Mouse (Mus musculus): ENCODE results near the gene Aqp1. TPM values are rescaled to one million over a fixed set of nuclear protein-coding genes. Genes with fewer than 3 reads are reported as not detected.
A peak's percentile ranks its signal among the peaks of the same experiment; 100 is the strongest.

Aqp1 gene
- total RNA-seq (2021): 100 to 1,000 TPM; 252 TPM
- long read RNA-seq, experiment 1, transcript Aqp1-201 (4 exons, 2,627 nt): major isoform, 9 of 83 reads
- long read RNA-seq, experiment 1, partial matches to known transcripts: 74 of 83 reads
- long read RNA-seq, experiment 1, other reads (novel, unspliced or antisense): 0 of 83 reads
- long read RNA-seq, experiment 2, transcript Aqp1-201 (4 exons, 2,627 nt): major isoform, 20 of 97 reads
- long read RNA-seq, experiment 2, partial matches to known transcripts: 0 of 97 reads
- long read RNA-seq, experiment 2, other reads (novel, unspliced or antisense): 77 of 97 reads

DNA sequence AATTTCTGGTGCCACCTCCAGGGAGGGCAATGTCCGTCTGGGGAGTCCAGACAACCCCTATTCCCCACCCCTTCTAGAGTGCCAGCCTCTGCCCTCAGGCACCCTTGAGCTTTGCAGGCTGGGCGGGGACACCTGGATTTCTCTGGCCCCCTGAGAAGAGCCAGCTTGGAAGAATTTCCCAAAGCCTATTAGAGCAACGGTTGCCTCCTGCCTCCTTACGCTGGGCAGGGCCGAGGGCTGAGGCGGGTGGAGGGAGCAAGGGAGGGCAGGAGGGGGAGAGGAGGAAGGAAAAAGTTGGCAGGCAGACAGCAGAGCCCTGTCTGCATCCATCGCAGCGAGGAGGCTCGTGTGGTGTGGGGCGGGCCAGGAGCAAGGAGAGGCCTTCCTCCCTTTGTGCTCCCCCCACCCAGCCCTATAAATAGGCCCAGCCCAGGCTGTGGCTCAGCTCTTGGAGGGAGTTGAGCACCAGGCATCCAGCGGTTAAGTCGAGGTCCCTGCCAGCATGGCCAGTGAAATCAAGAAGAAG lies at the start of gene Aqp1:
Aqp1 (plus strand) TSS at position 444 of the 526 bp plus-strand sequence.
- intact Hi-C loops (cut with DNase I): no loop called here
- peak; percentile 51 to 56 for DNase-seq

DNA sequence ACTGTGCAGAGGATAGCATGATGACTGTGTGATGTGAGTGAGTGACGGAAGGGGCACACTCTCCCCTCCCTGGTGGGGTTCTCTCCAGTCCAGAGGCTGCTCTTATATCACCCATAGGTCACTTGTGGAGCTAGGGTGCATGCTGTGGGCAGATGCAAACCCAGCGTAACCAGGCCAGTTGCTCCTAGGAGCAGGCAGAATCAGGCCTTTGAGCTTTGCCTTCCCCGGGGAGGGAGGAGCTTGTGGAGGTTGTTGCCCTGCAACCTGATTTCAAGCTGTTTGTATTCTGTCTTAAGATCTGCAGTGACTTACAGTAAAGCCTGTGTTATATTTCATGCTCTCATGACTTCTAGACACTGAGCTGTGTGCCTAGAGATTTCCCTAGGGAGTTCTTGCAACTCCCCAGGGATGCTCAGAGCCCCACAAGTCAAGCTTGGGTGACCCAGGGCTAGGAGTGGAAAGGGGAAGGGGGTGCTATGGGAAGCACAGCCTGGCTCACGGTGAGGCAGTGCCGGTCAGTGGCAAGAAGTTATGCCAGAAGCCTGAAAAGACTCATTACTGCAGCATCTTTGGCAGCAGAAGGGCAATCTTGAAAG lies 48.1 kb upstream of the Aqp1 start:
- DNase-seq: no peak
- intact Hi-C loops (cut with DNase I): no loop called here

DNA sequence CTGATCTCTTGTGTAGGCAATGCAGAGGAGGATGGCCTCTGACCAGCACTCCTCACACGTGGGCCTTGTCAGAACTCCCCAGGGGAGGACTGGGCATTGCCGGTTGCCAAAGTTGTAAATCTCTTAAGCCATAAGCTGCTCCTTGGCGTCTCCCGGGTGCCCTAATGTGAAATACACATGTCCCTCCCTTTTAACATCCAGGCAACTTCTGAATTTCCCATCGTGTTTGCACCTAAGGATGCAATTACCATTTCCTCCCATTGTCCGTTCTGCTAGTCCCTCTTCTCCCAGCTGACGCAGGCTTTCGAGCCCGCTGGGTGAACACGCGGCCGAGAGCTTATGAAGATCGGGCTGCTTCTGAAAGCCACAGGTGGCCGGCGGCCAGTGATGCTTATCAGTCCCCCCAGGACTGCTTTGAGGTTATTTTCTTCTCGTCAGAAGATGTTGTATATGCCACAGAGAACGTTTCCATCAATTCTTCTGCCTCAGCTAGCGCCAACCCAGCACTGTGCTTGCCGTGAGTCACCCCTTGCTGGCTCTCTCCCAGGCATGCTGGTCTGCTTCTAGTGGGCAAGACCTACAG lies 41.6 kb upstream of the Aqp1 start:
- DNase-seq: peak; percentile 47 to 49
- intact Hi-C loops (cut with DNase I): no loop called here

DNA sequence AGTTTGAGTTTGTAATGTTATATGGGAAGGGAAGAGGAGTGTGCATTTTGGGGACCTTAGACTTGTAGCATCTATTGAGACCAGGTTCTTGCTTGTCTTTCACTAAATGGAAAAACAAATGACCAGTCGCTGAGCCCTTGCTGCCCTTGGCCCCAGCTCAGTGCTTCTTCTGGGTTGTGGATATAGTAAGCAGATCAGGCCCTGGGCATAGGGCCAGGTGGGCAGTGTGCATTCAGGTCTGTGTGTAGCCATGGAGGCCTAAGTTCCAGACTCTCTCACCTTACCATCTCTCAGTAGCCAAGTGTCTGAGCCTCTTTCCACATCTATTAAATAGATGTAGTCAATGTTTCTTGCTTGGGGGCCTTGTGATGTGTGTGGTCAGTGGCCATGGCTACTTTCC lies 40.9 kb upstream of the Aqp1 start:
- no peak for DNase-seq
- intact Hi-C loops (cut with DNase I): no loop called here

DNA sequence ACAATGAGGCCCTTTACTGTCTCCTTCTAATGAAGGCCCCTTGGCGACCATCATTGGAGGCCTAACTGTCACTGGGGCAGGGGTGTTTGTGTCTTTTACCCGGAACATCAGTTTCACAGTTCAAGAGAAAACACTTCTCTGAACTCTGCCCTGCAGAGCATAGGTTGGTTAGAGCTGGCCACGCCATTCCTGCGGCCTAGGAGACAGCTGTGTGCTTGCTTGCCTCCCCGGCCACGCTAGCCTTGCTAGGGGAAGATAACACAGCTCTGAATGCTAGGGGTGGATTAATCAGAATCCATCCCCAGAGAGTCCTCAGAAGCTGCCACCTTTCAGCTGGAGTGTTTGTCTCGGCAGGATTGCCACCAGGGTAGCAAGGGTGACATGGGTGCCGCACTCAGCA lies 36.8 kb upstream of the Aqp1 start:
- intact Hi-C loops (cut with DNase I): no loop called here
- no peak for DNase-seq

DNA sequence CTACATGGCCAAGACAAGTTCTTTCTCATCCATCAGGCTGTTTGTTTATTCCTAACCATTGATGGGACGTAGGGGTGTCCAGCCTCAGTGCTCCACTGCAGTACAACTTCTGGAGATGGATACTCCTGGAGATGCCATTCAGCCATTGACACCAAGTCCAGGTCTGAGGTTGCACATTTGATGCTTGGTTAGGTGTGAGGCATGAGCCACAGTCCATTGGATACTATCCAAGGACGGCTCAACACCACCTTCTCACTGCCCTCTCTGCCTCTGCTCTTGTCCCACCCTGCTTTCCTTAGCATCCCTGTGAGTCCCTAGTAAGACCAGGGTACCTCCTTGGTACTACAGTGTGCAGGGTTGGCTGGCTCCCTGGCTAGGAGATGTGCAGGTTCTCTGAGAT lies 36.3 kb upstream of the Aqp1 start:
- intact Hi-C loops (cut with DNase I): no loop called here
- no peak for DNase-seq

DNA sequence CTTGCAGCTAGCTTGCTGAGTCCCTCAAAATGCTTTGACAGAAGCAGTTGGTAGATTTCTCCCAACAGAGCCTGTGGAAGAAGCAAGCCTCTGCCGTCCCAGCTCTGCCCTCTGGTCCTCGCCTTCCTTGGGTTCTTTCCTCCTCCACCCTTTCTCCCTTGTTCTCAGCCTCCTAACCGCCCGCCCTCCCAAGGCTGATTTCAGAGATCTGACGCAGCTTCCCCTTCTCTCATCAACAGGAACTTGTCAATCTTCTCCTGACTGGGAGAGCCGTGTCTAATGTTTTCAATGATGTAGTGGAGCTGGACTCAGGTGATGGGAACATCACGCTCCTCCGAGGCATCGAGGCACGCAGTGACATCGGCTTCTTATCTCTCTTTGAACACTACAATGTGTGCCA lies 35.5 kb upstream of the Aqp1 start:
- DNase-seq: no peak
- intact Hi-C loops (cut with DNase I): no loop called here

DNA sequence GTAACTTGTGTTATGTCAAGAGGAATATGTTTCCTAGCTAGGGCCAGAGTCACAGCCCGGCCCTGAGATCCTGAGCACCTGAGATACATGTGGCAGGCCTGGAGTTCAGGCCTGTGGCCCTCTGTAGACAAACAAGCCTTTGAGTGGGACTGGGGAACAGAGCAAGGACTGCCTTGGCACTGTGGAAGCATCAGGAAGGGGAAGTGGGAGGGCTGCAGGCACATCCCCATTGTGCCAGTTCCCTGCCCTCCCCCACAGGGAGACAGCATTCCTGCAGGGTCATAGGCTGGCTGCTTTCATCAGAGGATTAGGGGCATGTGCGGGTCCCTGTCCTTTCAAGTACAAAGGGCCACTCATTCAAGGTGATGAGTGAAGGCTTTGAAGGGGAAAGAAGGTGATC lies 26.1 kb upstream of the Aqp1 start:
- intact Hi-C loops (cut with DNase I): no loop called here
- no peak for DNase-seq

DNA sequence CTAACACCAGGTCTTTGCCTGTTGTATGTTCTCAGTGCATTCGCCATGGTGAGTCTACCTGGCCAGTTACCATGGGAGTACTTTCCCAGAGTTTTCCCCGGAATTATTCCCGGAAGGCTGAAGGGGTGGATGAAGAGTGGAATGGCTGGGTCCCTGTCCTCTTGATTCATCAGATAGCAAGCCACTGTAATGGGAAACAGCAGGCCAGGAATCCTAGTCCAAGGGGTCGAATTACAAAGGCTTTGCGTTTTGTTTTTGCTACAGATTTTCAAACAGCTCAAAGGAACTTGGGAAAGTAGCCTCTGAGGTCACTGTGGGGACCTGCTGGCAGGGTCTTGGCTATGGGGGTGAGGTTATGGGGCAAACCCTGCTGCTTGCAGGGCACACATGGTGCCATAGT lies 24.3 kb upstream of the Aqp1 start:
- no peak for DNase-seq
- intact Hi-C loops (cut with DNase I): no loop called here

DNA sequence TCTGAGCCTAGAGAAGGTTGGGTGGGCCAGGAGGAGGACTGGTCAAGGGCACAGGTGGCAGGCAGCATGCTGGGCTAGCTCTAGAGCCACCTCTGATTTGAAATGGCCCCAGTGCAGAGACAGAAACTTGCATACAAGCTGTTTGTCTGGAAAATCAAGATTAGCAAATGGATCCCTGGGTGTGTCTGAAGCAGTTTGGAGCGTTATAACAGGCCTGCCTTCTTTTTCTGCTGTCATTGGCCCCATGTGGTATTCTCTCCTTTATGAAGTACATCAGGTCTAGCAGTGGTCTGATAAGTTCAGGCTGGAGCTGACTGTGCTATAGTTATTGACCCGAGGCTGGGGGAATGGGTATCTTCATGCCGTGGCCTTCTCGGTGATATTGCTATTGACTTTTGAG lies 22.3 kb upstream of the Aqp1 start:
- intact Hi-C loops (cut with DNase I): no loop called here
- DNase-seq: no peak

DNA sequence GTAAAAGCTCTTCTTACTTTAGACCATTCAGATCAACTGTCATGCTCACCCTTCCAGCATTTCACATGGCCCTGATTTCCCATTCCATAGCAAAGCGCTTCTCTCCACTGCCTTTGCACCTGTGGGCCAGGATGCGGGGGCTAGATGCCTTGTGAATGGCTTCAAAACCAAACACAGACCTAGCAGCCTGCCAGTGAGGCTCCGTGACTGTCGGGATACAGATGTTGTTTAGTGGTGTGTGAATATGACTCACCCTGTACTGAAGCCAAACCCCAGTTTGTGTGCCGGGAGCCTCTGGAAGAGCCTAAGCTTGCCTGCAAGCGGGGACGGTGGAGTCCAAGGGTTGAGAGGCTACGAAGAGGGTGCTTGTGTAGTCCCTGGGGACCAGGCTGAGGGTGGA lies 21.6 kb upstream of the Aqp1 start:
- intact Hi-C loops (cut with DNase I): no loop called here
- peak in 1 of 2 experiments; percentile 35 for DNase-seq

DNA sequence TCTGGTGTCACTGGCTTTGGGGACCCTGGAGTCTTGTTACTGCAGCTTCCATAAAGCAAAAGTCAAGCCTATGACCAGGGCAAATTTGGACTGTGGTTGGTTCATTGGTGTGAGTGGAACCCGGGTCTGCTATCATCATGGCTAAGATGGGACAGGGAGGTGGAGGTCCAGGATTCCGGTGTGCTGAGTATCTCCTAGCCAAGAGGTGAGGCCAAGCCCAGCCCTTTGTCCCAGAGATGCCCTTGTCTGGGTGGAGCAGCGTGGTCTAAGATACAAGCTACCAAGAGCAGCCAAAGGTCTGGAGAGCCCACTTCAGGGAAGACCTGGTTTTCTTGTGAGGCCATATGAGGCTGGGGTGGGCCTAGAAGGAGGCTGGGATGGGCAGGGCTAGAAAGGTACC lies 17.6 kb upstream of the Aqp1 start:
- intact Hi-C loops (cut with DNase I): no loop called here

DNA sequence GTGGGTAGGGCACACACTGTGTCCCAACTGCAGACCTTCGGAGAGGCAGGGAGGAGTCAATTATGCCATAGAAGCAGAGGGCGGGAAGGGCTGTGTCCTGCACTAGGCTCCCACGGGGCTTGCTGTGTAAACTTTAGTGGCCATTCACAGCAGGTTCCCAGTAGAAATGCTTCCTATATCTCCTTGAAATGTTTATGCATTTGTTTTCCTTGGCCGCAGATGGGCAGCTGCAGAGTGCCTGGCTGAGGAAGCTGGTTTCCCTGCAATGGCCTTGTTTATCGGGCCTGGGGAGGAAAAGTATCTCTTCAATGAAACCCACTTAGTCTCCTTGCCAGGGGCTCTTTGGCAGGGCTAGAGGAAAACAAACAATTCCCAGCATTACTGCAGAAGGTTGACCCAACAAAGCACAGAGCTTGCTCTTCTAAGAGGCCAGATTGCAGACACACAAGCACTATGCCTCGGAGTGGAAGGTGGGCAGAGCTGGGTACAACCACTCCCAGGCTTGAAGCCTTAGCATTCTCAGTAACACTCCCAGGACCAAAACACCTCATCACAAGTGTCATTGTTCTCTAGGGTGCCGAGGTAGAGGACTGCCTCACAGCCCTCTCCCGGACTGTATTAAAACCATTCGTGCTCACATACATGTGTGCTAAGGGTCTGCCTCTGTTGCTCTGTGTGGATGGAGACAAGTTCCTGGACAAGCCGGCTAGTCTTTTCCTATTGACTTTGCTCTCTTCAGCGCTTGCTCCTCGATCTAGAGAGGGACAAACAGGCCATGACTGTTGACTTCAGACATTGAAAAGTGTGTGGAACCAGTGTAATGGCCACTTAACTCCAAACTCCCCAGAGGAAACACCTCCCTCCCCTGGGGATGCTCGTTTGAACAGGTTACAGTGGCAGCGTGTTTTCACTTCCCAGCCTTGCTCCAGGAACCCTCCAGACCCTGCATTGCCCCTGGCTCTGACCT lies 16.4 kb upstream of the Aqp1 start:
- DNase-seq: no peak
- intact Hi-C loops (cut with DNase I): no loop called here

More for the DNA sequence above, 17.6 kb upstream of the Aqp1 start:
- DNase-seq: no peak

DNA sequence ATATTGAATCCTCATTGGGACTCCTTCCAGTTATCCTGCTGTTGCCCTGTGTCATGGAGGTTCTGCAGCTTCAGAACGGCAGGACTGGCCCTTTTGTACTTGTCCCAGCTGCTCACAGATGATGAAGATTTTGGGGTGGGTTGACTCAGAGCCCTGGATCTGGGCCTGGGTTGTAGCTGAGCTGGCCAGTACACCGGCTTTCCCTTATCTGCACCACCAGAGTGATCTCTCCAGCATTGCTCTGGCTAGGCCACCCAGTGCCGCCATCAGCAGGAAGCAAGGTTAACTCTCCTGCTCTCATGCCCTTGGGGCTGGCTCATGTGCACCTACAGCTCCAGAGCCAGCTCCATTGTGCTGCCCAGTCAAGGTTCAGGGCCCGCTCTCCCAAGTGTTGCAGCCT lies 15.3 kb upstream of the Aqp1 start:
- DNase-seq: no peak
- intact Hi-C loops (cut with DNase I): no loop called here

DNA sequence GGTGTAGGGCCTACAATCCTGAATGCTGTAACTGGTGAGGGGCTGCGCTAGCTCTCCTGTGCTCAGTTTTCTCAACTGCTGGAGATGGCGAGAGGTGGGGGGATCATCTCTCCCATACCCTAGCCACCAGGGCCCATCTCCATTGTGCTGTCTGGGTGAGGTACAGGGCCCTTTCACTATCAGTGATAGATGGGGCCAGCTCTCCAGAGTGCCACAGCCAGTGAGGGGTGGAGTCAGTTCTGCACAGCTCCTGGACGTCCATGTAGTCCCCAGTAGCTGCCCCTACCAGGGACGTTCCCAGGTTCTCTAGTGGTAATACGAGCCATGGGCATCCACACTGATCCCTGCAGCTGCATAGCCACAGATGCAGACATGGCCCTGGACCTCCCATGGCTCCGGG lies 14.7 kb upstream of the Aqp1 start:
- intact Hi-C loops (cut with DNase I): no loop called here

DNA sequence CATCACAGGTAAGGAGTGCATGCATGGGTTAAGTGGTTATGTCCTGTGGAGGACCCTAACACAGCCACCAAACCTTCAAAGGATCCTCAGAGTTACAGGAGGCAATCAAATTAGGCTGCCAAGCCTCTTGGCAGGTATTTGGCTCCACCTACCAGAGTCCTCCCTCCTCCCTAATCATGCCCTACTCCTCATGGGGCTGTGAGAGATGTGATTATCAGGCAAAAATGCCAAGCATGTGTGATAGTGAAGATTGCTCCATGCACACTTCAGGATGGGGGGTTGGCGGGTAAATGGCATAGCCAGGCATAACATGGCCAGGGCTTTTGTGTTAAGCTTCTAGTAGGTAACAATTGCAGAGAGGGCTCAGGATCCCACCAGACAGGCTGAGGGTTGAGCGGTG lies 13.3 kb upstream of the Aqp1 start:
- no peak for DNase-seq
- intact Hi-C loops (cut with DNase I): no loop called here

More for the DNA sequence above, 14.7 kb upstream of the Aqp1 start:
- no peak for DNase-seq

DNA sequence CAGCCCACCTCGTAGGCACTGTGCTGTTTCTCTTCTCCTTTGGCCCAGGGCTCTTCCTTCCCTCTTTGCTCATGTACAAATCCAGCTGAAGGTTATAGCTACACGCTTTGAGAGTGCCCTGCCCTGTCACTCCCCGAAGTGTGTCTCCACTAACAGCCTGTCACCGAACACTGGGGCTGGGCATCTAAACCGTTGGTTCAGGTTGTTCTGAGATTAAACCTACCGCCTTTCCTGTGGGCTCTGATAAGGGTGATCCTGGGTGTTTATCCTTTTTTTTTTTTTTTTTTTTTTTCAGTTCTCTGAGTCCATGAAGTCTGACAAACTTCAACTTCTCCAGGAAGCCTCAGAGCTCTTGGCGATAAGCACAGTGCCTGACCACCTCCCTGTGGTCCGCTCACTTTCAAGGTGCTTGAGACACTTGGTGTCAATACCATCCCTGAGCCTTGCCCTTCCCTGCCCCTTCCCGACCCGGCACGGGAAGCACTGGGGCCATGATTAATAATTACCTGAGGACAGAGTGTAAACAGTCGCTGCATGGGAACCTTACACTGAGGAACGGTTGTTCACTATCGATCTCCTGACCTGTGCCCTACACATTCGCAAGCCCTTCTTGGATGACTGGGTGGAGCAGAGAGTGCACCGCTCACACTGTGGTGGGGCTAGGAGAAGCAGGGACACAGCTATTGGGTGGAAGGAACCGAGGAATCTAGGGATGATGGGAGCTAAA lies 12.2 kb upstream of the Aqp1 start:
- intact Hi-C loops (cut with DNase I): no loop called here
- no peak for DNase-seq

DNA sequence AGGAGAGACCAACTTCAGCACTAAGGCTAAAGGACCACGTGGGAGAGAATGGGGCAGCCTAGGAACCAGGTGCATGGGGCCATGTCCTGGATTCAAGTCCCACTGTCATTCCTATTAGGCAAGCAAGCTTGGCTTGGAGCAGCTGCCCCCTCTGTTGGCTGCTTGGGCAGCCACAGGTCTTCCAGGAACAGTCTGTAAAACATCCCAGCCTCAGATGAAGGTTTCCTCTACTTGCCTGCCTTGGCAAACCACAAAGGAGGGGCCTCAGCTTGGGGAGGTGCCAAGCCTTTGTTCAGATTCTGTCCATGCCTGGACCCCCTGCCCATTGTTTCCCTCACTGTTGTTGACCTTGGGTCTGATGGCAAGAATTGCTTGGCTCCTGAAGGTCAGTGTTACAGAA lies 11.4 kb upstream of the Aqp1 start:
- intact Hi-C loops (cut with DNase I): no loop called here
- no peak for DNase-seq

DNA sequence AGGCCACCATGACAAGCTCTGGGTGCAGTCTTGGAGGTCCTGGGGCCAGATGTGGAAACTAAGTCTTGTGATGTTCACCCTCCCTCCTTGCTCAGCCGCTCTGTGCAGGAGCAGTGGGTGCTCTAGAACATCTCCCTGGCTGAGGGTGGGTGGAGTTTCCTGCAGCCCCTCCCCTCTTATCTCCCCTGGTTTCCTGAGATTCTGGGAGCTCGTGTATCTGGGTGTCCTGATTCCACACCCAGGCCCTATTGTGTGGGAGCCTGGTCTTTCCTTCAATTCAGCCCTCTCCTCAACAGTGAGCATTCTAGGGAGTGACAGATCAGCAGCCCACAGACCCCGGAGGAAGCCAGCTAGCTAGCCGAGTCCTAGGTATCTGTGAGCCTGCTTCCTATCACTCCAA lies 9.9 kb upstream of the Aqp1 start:
- intact Hi-C loops (cut with DNase I): no loop called here
- DNase-seq: no peak

DNA sequence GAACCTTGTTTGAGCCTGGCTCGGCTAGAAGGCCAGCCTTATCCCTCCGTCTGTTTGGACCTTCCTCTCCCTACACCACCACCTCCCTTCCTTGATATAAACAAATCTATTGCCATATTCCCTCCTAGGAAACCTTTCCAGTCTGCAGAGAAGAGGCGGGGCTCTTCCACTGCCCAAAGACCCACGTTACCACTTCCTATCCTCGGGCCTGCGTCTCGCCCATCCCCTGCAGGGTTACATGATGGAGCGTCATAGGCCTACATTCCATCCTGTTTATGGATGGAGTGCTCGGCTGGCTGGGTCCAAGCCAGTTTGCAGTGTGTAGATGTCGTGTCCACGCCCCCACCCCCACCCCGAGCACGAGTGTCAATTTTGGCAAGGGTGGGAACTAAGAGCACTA lies 8.9 kb upstream of the Aqp1 start:
- intact Hi-C loops (cut with DNase I): no loop called here
- no peak for DNase-seq

Measured in gastrocnemius, postnatal 36 days (tissue).